Mouse (Mus musculus) MEL (cell line): ENCODE data around the gene Bpi. TPM values are rescaled to one million over a fixed set of nuclear protein-coding genes. Genes with fewer than 3 reads are reported as not detected.

Experiments
- DNase-seq: peaks from one replicate; pipeline ENCODE4 v3.0.0; 2011; ENCODE audit warnings: low read depth, low spot score
- H3K27ac ChIP-seq: 2 replicates; pipeline ENCODE4 v1.5.1; 2012; ENCODE audit warnings: low read depth, mild to moderate bottlenecking, control low read depth, low read length, moderate library complexity; ENCODE audit not compliant: control insufficient read depth
- H3K27me3 ChIP-seq, 2 experiments: fragments of 150-350 bp in 1 of 2; sonication (generic) in 1 of 2; 2 replicates each; pipeline ENCODE4 v1.6.1; 2012; ENCODE audit warnings: low read length in 2 of 2, mild to moderate bottlenecking in 2 of 2, improper control_type of control experiment in 1 of 2, moderate library complexity in 1 of 2; ENCODE audit not compliant: insufficient read depth in 2 of 2, control insufficient read depth in 1 of 2
- H3K36me3 ChIP-seq, 2 experiments: 2 replicates each; pipeline ENCODE4 v1.6.1; 2012 to 2014; ENCODE audit warnings: low read length in 2 of 2, improper control_type of control experiment in 1 of 2, inconsistent platforms in 1 of 2, mild to moderate bottlenecking in 1 of 2; ENCODE audit not compliant: insufficient read depth in 2 of 2, control insufficient read depth in 1 of 2
- H3K4me1 ChIP-seq, 2 experiments: fragments of 150-350 bp in 1 of 2; sonication (generic) in 1 of 2; 2 replicates each; pipeline ENCODE4 v1.6.1; 2012; ENCODE audit warnings: low read length in 2 of 2, improper control_type of control experiment in 1 of 2, mild to moderate bottlenecking in 1 of 2; ENCODE audit not compliant: insufficient read depth in 2 of 2, control insufficient read depth in 1 of 2
- H3K4me3 ChIP-seq, 2 experiments: fragments of 150-350 bp in 1 of 2; sonication (generic) in 1 of 2; 2 replicates each; pipeline ENCODE4 v1.5.1; 2012; ENCODE audit warnings: low read depth in 2 of 2, low read length in 2 of 2, mild to moderate bottlenecking in 2 of 2, moderate library complexity in 2 of 2, control low read depth in 1 of 2, improper control_type of control experiment in 1 of 2; ENCODE audit not compliant: control insufficient read depth in 1 of 2, insufficient read depth in 1 of 2
- H3K79me2 ChIP-seq: 2 replicates; pipeline ENCODE4 v1.6.1; 2012; ENCODE audit warnings: mild to moderate bottlenecking, low read length, moderate library complexity; ENCODE audit not compliant: control insufficient read depth, poor library complexity, insufficient read depth
- H3K9ac ChIP-seq: 2 replicates; pipeline ENCODE4 v1.6.1; 2012; ENCODE audit warnings: low read depth, mild to moderate bottlenecking, control low read depth, low read length, moderate library complexity; ENCODE audit not compliant: control insufficient read depth, poor library complexity, severe bottlenecking
- H3K9me3 ChIP-seq: fragments of 150-350 bp; sonication (generic); replicated peaks from 2 replicates; pipeline ENCODE4 v1.6.1; 2012; ENCODE audit warnings: mild to moderate bottlenecking, low read length, improper control_type of control experiment, moderate library complexity; ENCODE audit not compliant: insufficient read depth
- BHLHE40 ChIP-seq: IDR thresholded peaks from 2 replicates; pipeline ENCODE4 v1.6.1; 2012; ENCODE audit warnings: low read depth, mild to moderate bottlenecking, inconsistent platforms, low read length, improper control_type of control experiment, borderline replicate concordance
- CTCF ChIP-seq, 3 experiments: IDR thresholded peaks in 2 of 3; conservative IDR thresholded peaks in 1 of 3; 2 replicates each; pipeline ENCODE4 v1.5.1; 2011 to 2012; ENCODE audit warnings: low read length in 3 of 3, low read depth in 2 of 3, mild to moderate bottlenecking in 2 of 3, improper control_type of control experiment in 1 of 3, inconsistent platforms in 1 of 3, mixed read lengths in 1 of 3, moderate library complexity in 1 of 3; ENCODE audit not compliant: control insufficient read depth in 1 of 3, insufficient read depth in 1 of 3, poor library complexity in 1 of 3, severe bottlenecking in 1 of 3
- E2F4 ChIP-seq: IDR thresholded peaks from 2 replicates; pipeline ENCODE4 v1.6.1; 2011; ENCODE audit warnings: low read depth, low read length, improper control_type of control experiment, borderline replicate concordance
- ELF1 ChIP-seq: IDR thresholded peaks from 2 replicates; pipeline ENCODE4 v1.6.1; 2014; ENCODE audit warnings: low read depth, mild to moderate bottlenecking, inconsistent platforms, low read length, improper control_type of control experiment, moderate library complexity
- EP300 ChIP-seq, 2 experiments: IDR thresholded peaks; 2 replicates each; pipeline ENCODE4 v1.6.1; 2011; ENCODE audit warnings: improper control_type of control experiment in 2 of 2, low read length in 2 of 2, low read depth in 1 of 2, mild to moderate bottlenecking in 1 of 2
- ETS1 ChIP-seq: IDR thresholded peaks from 2 replicates; pipeline ENCODE4 v1.6.1; 2012; ENCODE audit warnings: low read depth, mild to moderate bottlenecking, inconsistent platforms, low read length, improper control_type of control experiment, moderate library complexity
- GABPA ChIP-seq: IDR thresholded peaks from 2 replicates; pipeline ENCODE4 v1.6.1; 2012; ENCODE audit warnings: low read depth, mild to moderate bottlenecking, inconsistent platforms, low read length, improper control_type of control experiment, moderate library complexity
- JUND ChIP-seq: IDR thresholded peaks from 2 replicates; pipeline ENCODE4 v1.6.1; 2011; ENCODE audit warnings: low read depth, mild to moderate bottlenecking, improper control_type of control experiment, low read length
- KAT2A ChIP-seq: conservative IDR thresholded peaks from 2 replicates; pipeline ENCODE4 v1.6.1; 2012; ENCODE audit warnings: low read depth, low read length, improper control_type of control experiment, inconsistent platforms
- MAZ ChIP-seq: IDR thresholded peaks from 2 replicates; pipeline ENCODE4 v1.6.1; 2012; ENCODE audit warnings: low read depth, mild to moderate bottlenecking, inconsistent platforms, low read length, improper control_type of control experiment
- MEF2A ChIP-seq: IDR thresholded peaks from 2 replicates; pipeline ENCODE4 v1.6.1; 2014; ENCODE audit warnings: low read depth, mild to moderate bottlenecking, inconsistent platforms, low read length, improper control_type of control experiment; ENCODE audit not compliant: poor library complexity, insufficient replicate concordance, severe bottlenecking; ENCODE audit errors: extremely low read depth
- MYB ChIP-seq: IDR thresholded peaks from 2 replicates; pipeline ENCODE4 v1.6.1; 2011; ENCODE audit warnings: mild to moderate bottlenecking, low read depth, low read length, improper control_type of control experiment
- MYC ChIP-seq: IDR thresholded peaks from 2 replicates; pipeline ENCODE4 v1.6.1; 2011; ENCODE audit warnings: low read depth, mild to moderate bottlenecking, low read length, improper control_type of control experiment, moderate library complexity
- NELFE ChIP-seq: IDR thresholded peaks from 2 replicates; pipeline ENCODE4 v1.6.1; 2011; ENCODE audit warnings: low read depth, low read length, improper control_type of control experiment
- NRF1 ChIP-seq: IDR thresholded peaks from 2 replicates; pipeline ENCODE4 v1.6.1; 2014; ENCODE audit warnings: low read depth, mild to moderate bottlenecking, inconsistent platforms, low read length, improper control_type of control experiment, moderate library complexity; ENCODE audit not compliant: poor library complexity, insufficient read depth, severe bottlenecking
- POLR2A ChIP-seq, 2 experiments: IDR thresholded peaks; 2 replicates each; pipeline ENCODE4 v1.6.1; 2011 to 2012; ENCODE audit warnings: low read length in 2 of 2, mild to moderate bottlenecking in 2 of 2, control low read depth in 1 of 2, improper control_type of control experiment in 1 of 2, low read depth in 1 of 2, moderate library complexity in 1 of 2; ENCODE audit not compliant: control insufficient read depth in 1 of 2, insufficient read depth in 1 of 2, poor library complexity in 1 of 2
- POLR2AphosphoS2 ChIP-seq: IDR thresholded peaks from 2 replicates; pipeline ENCODE4 v1.6.1; 2011; ENCODE audit warnings: low read length, improper control_type of control experiment
- RAD21 ChIP-seq: IDR thresholded peaks from 2 replicates; pipeline ENCODE4 v1.6.1; 2011; ENCODE audit warnings: mild to moderate bottlenecking, low read depth, low read length, improper control_type of control experiment
- SMC3 ChIP-seq: IDR thresholded peaks from 2 replicates; pipeline ENCODE4 v1.6.1; 2011; ENCODE audit warnings: low read depth, low read length, improper control_type of control experiment
- TAL1 ChIP-seq: IDR thresholded peaks from 2 replicates; pipeline ENCODE4 v1.6.1; 2012; ENCODE audit warnings: mild to moderate bottlenecking, inconsistent platforms, low read length, moderate library complexity, mixed read lengths
- TBP ChIP-seq: IDR thresholded peaks from 2 replicates; pipeline ENCODE4 v1.8.0; 2011; ENCODE audit warnings: low read depth, low read length, improper control_type of control experiment
- TCF12 ChIP-seq: IDR thresholded peaks from 2 replicates; pipeline ENCODE4 v1.6.1; 2014; ENCODE audit warnings: low read depth, mild to moderate bottlenecking, inconsistent platforms, low read length, improper control_type of control experiment, moderate library complexity
- UBTF ChIP-seq: IDR thresholded peaks from 2 replicates; pipeline ENCODE4 v1.6.1; 2012; ENCODE audit warnings: low read depth, mild to moderate bottlenecking, inconsistent platforms, low read length, improper control_type of control experiment, moderate library complexity, borderline replicate concordance; ENCODE audit not compliant: insufficient read depth
- ZC3H11A ChIP-seq: IDR thresholded peaks from 2 replicates; pipeline ENCODE4 v1.6.1; 2012; ENCODE audit warnings: low read depth, mild to moderate bottlenecking, inconsistent platforms, low read length, improper control_type of control experiment
- ZMIZ1 ChIP-seq: IDR thresholded peaks from 2 replicates; pipeline ENCODE4 v1.6.1; 2012; ENCODE audit warnings: low read depth, mild to moderate bottlenecking, inconsistent platforms, low read length, improper control_type of control experiment, moderate library complexity
- ZNF384 ChIP-seq: IDR thresholded peaks from 2 replicates; pipeline ENCODE4 v1.6.1; 2012; ENCODE audit warnings: low read depth, mild to moderate bottlenecking, inconsistent platforms, low read length, improper control_type of control experiment
- polyA plus RNA-seq, 2 experiments: library from polyadenylated mRNA; stranded (reverse) in 1 of 2; unstranded in 1 of 2; fragments of >175 nt in 1 of 2; fragments of >200 nt in 1 of 2; gene quantifications; 2 replicates each; pipeline versions ENCODE4 v1.2.1 to v1.2.4; 2012; ENCODE audit warnings: low replicate concordance in 2 of 2, low read depth in 1 of 2; ENCODE audit not compliant: insufficient read length in 2 of 2, insufficient read depth in 1 of 2, missing spikeins in 1 of 2
- total RNA-seq: library from RNA; depleted of rRNA; stranded (reverse); fragments of 300-350 nt; gene quantifications from 2 replicates; pipeline ENCODE4 v1.2.3, GENCODE M21; 2012

Bpi gene
- total and polyA plus RNA-seq, 3 experiments, result 0.10 TPM; not detected in 2

GRCm38 (mm10) chr2:158308276-158308675 lies 50.4 kb downstream of the Bpi start:
- TF ChIP-seq ZC3H11A (no peak), ETS1 (no peak), POLR2AphosphoS2 (no peak), SMC3 (no peak), MYB (no peak), TBP (no peak), NELFE (no peak), MYC (no peak), RAD21 (no peak), UBTF (no peak), KAT2A (no peak), NRF1 (no peak), TAL1 (no peak), EP300 (IDR thresholded peaks at IDR 0.05; ENCODE audit: low read depth in 1 of 2, low read length in 2 of 2) (no peak), GABPA (no peak), E2F4 (no peak), CTCF (IDR thresholded peaks at IDR 0.05 in 2 of 3, conservative IDR thresholded peaks at IDR 0.05 in 1 of 3; ENCODE audit: control insufficient read depth in 1 of 3, insufficient read depth in 1 of 3, low read depth in 2 of 3, low read length in 3 of 3, poor library complexity in 1 of 3, severe bottlenecking in 1 of 3) (no peak), ZMIZ1 (no peak), ELF1 (no peak), TCF12 (no peak)
- Histone ChIP-seq H3K27me3 (peaks cover 0 to 2% of the 10 kb centered on the region in 2 experiments; a peak in 1 of 4 replicates), H3K27ac (no peak overlapping the region), H3K9ac (no peak overlapping the region), H3K4me1 (no peaks in the 10 kb centered on the region), H3K36me3 (no peaks in the 10 kb centered on the region), H3K9me3 (no peaks in the 10 kb centered on the region), H3K4me3 (no peak overlapping the region), H3K79me2 (no peaks in the 10 kb centered on the region)
- DNase-seq, result no peak

GRCm38 (mm10) chr2:158313089-158313488 lies 55.2 kb downstream of the Bpi start:
- DNase-seq, result no peak
- Histone ChIP-seq H3K9me3 (no peaks in the 10 kb centered on the region), H3K27me3 (no peaks in the 10 kb centered on the region; a peak in 1 of 4 replicates)
- TF ChIP-seq BHLHE40 (no peak), ETS1 (no peak), RAD21 (no peak), ZNF384 (no peak), MAZ (no peak), POLR2AphosphoS2 (no peak), JUND (no peak), GABPA (no peak), POLR2A (IDR thresholded peaks at IDR 0.05; ENCODE audit: control insufficient read depth in 1 of 2, insufficient read depth in 1 of 2, low read depth in 1 of 2, low read length in 2 of 2, poor library complexity in 1 of 2) (no peak), ZMIZ1 (no peak), CTCF (IDR thresholded peaks at IDR 0.05 in 2 of 3, conservative IDR thresholded peaks at IDR 0.05 in 1 of 3; ENCODE audit: control insufficient read depth in 1 of 3, insufficient read depth in 1 of 3, low read depth in 2 of 3, low read length in 3 of 3, poor library complexity in 1 of 3, severe bottlenecking in 1 of 3) (no peak), MEF2A (no peak), KAT2A (no peak)
- TF ChIP-seq, all 39 proteins: peak for 0
- H3K4me3 ChIP-seq, result no peak overlapping the region
- H3K4me1 ChIP-seq, result no peaks in the 10 kb centered on the region
- H3K9ac ChIP-seq, result no peak overlapping the region
- H3K36me3 ChIP-seq, result no peaks in the 10 kb centered on the region
- no peak overlapping the region for H3K27ac ChIP-seq
- no peaks in the 10 kb centered on the region for H3K79me2 ChIP-seq
